Mouse (Mus musculus): Measurements from ENCODE around the gene Gm9803.

DNA sequence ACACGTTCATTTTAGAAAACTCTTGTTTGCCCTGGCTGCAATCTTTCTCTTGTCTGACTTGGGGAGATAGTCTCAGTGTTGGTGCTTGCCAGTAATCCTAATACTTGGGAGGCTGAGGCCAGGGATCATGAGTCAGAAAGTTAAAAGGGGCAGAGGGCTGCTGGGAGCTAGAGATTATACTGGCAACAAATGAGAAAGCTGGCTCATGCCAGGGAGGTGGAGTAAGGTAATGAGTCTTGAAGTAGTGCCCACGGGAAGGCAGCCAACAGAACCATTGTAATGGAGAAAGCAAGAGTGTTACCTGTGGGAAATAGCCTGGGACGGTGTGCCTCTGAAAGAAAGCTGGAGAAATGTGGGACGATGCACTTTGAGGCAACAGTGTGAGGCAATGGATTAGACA, 6.0 kb upstream of the Gm9803 start:
- TF ChIP-seq CTCF (IDR thresholded peaks at IDR 0.05; ENCODE audit: extremely low read depth, insufficient read depth, low read length) (no peak), POLR2A (IDR thresholded peaks at IDR 0.05; ENCODE audit: extremely low read depth, insufficient read depth, low read length) (no peak)

Data from cortical plate, adult 2 months (tissue).